Mouse (Mus musculus) lung, postnatal 4 days (tissue): ENCODE data around the gene Dnajc7.
A peak's percentile ranks its signal among the peaks of the same experiment; 100 is the strongest.

ENCODE experiments used
- DNase-seq, 2 experiments: peaks; one replicate each; pipeline ENCODE4 v3.0.0; 2021

Dnajc7 gene

DNA sequence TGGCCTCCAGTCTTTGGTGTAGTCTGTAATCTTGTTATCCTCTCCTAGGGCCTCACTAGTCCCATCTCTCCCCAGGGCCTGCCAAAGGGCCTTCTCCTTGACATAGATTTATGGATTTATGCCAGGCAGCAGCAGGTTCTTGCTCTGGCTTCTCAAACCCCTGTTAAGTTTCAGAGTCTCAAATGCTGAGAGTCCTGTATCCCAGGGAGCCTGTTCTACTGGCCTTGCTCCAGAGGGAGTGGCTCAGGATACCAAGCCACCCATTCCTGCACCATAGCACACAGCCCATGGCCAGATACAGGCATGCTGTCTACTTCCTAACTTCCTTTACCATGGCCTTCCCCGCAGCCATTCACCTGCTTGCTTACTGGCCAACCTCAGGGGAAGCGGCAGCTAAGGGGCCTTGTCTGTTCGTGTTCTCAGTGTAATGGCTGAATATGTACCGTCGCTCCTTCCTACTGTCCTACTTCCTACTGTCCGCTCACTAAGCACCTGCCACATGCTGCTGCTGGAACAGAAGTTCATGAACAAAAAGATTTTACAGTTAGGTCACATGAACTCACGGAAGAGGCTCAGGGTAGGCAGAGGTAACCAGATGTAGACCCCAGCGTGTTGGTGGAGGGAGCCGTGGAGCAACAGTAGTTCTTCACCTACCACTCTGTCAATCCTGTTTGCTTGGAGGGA is 40.7 kb downstream of the Dnajc7 start:
- DNase-seq, result no peak

DNA sequence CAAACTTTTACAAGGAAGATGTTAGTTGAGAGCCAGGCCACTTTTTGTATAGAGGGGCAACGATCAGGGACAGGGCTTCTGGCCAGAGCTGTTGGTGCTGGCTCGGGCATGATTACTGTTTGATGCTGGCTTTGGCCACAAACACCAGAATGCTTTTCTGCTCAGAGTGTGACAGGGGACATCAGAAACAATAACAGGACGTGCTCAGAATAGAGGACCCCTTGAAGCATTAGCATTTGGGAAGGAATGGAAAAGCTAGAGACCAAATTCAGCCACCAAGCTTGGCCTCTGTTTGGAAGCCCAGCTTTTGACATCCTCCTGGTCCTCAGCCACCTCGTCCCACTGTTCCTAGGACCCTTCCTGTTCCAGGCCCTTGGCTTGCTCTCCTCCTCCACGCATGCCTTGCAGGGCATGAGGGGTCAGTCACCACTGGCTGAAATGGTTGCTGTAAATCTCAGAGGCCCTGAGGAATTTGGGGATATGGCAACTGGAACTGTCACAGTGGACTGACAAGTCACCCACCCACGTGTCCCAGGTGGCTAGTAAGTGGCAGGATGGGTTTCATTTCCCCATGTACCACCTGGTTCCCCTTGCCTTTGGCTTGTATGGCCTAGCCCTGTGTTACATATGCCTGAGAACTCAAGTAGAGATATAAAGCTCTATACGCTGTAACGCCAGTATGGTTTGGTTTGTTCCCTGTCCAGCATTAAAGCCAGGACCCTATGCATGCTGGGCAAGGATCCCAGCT is 41.9 kb downstream of the Dnajc7 start:
- DNase-seq, result no peak

DNA sequence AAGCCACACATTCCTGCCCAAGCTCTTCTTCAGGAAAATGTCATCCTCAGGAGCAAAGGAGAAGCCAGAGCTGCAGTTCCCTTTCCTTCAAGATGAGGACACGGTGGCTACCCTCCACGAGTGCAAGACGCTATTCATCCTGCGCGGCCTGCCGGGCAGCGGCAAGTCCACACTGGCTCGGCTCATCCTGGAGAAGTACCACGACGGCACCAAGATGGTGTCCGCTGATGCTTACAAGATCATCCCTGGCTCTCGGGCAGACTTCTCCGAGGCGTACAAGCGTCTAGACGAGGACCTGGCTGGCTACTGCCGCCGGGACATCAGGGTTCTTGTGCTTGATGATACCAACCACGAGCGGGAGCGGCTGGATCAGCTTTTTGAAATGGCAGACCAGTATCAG is 43.7 kb downstream of the Dnajc7 start:
- DNase-seq, result no peak

DNA sequence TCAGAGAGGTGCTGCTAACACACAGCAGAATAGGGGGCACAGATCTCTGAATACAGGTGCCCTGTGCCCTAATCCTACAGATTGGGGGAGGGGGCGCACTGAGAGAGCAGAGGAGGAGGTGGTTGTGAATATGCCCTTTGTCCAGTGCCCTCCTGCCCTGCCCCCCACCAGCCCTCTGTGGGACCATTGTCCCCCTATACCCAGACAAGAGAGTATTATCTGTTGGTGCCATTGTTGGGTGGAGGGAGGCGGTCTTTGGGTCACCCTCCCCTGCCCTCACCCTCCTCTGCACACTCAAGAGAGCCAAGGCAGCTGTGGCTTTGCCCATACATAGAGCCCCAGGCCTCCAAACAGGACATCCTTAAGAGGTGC is 44.5 kb downstream of the Dnajc7 start:
- DNase-seq, result no peak

DNA sequence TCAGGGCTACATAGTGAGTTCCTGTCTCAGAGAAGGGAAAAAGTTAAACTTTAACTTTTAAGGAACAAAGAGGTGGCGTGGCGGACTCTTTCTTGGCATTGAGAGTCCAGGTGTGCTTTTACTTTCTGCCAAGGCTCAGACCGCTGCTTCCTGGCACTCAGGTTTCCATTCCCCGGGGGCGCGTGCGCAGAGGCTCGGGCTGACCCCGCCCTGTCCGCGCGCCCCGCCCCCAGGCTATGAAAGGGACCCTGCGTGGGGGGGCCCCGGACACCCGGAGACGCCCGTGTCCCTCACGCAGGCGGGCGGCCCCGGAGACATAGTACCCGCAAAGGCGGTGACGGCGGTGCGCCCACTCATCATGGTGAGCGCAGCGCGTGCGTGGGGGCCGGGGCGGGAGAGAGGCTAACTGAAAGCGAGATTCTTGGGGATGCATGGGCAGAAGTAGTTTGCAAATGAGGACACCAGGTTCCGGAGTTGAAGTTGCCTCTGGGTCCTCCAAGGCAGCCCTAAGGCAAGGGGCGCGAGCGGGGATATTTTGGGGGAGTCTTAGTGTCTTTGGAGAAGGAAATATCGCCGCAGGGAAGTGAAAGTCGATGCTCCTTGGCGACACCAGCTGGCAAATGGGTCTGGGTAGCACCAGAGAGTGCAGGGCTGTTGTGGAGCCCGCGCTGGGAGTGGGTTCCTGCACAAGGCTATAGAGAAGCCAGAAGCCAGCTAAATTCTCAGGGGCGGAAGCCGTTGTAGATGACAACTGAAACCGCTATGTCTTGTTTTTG is 45.1 kb downstream of the Dnajc7 start, which contains the start of gene Cnp:
Gene Cnp, plus strand, starts transcription at position 197 of the 776 bp plus-strand sequence.
- peak; percentile 86 to 88 for DNase-seq

DNA sequence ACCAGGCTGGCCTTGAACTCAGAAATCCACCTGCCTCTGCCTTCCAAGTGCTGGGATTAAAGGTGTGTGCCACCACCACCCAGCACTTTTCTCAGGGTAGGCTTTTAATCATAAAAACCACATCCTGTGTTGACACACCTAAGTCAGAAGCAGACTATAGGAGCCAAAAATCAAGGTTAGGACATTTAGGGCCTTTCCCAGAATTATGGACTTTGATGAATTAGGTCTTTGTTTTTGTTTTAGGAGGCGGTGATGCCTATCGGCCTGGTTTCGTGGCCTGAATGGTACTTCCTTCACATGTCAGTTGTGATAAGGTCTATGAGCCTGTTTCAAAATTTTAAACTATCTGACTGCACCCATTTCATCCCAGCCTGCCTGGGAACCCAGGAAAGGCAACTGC is 45.8 kb downstream of the Dnajc7 start:
- no peak for DNase-seq

DNA sequence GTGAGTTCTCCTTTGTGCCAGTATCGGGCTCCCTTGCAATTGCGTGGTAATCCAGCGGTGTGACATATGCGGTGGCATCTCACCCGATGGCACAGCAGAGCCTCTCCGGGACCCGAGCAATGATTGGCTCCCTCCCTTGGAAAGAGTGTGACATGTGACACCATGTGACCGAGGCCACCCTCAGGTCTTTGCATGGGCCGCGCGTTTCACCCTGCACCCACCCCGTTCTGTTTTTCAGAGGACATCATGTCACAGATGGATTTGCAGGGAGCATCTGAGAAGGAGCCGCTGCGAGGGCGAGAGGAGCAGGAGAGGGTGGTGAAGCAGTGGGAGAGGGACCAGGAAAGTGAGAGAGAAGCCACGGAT is 48.8 kb downstream of the Dnajc7 start:
- no peak for DNase-seq

DNA sequence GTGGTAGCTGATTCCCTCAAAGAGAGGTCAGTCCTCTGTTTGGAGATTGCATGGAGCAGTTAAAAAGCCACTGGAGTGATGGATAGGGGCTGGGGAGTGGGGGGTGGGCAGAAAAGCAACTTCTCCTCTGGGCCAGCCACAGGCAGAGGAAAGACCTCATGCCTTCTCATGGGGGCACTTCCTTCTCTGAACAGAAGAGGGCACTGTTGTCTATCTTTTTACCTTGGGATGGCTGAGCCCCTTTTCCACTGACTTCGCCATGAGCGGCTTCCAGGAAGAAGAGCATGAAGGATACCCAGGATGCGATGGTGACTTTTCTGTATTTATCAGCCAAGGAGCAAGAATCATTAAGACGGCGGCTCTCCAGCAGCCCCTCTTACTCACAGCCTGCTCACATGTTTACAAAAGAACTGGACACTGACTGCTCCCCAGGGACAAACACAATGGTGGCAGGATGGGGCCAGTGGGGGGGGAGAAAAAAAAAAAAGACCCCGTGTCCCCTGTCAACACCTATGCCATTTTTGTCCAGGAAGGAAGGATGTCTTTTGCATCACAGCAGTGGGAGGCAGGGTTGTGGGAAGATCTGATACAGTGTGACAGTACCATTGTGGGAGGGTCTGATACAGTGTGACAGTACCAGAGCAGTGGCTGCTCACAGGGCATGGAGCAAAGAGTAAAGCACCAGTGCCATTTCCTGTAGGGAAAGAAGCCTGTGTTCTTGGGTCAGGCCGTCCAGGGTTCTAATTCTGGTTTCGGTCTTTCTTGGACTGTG is 49.4 kb downstream of the Dnajc7 start:
- peak; percentile 39 to 81 for DNase-seq

DNA sequence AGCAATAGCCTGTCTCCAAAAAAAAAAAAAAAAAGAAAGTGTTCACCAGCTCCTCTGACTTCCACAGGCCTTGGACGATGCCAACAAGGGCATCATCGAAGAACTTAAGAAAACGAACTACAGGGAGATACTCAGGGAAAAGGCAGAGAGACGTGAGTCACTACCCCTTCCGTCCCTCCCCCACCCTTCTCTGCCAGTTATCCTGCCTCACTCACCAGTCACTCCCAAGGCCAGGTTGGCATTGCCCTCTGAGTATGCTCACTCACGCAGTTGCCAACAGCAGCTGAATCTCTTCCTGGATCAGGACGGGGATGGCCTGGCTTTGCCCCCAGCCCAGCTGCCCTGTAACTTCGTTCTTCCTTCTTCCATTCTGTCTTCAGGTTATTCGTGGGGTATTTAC is 50.2 kb downstream of the Dnajc7 start:
- no peak for DNase-seq

DNA sequence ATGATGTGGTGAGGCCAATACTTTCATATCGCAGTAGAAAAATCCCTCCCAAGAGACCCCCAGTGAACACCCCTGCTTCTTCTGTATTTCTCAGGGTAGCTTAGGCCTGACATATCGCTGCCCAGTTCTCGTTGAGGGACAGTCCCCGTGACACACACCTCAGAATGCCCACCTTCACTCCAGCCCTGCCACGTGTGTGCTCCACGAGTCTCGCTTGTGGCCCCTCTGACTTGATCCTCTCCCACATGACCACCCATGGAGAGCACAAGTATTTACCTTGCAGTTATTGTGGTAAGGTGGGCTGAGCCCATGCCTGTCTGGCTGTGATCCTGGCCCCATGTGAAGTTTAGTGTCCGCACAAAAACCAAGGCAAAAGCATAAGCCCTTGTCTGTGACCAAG is 51.3 kb downstream of the Dnajc7 start:
- no peak for DNase-seq

DNA sequence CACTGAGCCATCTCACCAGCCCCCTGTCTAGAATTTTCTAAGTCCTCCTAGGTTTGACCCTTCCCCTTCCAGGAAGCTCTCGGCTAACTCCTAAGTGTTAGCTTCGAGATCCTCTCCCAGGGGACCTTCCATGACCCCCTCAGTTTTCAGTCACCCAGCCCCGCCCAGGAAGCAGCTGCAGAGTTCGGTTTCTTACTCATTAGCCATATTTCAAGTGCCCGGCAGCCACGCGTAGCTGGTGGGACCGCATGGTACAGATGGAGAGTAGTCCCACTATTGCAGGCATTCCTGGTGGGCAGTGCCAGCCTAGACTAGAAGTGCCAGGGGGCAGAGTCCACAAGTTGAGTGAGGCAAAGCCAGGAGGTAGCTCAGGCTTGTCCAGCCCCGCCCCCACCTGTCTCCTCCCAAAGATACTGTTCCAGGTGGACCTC is 52.1 kb downstream of the Dnajc7 start:
- DNase-seq, result no peak

DNA sequence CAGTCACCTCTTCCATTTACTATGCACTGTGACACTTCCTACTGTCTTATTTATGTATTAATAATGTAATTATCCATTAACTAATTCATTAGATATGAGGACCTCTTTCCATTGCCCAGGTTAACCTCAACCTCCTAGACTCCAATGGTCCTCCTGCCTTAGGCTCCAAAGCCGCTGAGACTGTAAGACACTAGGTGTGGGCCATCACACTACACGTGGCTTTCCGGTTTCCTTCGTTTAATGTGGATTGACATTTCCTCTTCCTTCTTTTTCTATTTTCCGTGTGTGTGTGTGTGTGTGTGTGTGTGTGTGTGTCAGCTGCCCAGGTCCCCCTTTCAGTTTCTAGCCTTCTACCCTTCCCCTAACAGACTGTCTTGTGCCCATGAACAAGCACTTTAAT is 52.7 kb downstream of the Dnajc7 start:
- DNase-seq, result no peak

DNA sequence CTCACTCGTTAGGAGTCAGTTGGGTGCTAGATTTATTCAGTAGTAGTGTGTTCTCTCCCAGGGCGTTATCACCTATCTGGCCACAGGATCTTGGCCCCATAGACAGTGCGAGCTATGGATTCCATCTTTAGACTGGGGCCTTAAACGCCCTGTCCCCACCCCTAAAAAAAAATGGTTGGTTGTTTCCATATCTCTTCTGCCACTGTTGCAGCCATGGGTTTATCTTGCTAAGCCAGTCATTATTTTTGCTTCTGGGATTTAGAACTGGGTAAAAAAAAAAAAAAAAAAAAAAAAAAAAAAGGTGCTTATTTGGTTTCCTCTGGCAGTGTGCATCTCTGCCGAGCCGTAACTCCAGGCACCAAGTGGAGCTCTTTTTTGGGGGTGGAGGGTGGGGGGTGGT is 55.3 kb downstream of the Dnajc7 start:
- no peak for DNase-seq

DNA sequence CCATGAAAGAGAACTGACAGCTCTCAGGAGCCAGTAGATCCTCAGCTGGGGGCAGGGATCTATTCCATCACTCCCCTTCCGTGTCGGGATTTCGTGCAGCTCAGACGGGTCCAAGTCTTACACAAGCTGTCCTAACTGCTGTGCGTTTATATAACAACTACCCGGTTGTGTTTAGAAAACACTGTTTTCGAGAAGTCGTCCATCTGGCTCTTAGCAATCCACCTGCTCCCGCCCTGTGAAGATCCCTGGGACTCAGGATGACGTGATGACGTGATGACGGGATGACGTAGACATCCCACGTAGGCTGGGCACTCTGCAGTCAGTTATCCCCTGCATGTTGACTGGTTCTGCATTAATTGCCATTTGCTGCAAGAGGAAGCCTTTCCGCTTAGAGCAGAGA is 55.7 kb downstream of the Dnajc7 start:
- no peak for DNase-seq

DNA sequence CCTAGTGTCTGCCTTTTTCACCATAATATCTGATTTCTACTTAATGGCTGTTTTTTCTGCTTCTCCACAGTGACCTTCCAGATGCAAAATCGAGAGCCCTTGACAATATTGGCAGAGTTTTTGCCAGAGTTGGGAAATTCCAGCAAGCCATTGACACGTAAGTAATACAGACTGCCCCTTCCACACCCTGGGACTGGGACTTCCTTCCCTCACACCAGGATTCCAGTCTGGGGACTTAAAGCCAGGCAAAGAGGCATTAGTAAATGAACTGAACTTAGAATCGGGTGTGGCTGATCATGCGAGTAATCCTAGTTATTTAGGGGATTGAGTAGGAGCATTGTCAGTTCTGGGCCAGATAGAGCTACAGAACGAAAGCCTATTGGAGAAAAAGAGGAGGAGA is 58.2 kb downstream of the Dnajc7 start:
- DNase-seq, result no peak

DNA sequence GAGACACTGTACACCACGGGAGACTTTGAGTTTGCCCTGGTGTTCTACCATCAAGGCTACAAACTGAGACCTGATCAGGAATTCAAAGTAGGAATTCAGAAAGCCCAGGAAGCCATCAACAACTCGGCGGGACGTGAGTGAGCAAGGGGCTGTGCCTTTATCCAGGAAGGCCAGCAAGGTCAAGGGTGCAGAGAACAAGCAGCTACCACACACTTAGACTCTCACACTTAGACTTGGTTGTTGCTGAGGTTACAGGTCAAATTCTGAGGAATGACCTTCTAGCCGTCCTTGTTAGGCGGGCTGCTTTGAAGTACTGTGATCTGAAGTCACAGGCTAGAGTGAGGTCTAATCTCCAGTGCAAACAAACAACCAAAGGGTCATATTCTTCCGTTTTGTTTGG is 60.5 kb downstream of the Dnajc7 start:
- DNase-seq, result no peak

DNA sequence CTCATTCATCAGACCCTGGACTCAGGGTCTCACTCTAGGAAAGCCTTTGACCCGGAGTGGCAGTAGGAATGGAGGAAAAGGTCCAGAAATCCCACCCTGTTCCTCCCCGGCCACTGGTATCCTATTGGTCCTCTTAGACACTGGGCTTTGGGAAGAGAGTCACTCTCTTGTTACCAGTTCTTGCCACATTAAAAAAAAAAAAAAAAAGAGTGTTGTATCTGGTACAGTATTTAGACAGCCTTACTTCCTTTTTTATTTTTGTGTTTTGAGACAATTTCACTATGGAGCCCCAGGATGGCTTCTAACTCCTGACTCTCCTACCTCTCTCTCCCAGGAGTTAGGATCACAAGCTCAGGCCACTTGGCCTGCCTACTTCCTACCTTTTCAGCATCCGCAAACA is 62.4 kb downstream of the Dnajc7 start:
- no peak for DNase-seq

DNA sequence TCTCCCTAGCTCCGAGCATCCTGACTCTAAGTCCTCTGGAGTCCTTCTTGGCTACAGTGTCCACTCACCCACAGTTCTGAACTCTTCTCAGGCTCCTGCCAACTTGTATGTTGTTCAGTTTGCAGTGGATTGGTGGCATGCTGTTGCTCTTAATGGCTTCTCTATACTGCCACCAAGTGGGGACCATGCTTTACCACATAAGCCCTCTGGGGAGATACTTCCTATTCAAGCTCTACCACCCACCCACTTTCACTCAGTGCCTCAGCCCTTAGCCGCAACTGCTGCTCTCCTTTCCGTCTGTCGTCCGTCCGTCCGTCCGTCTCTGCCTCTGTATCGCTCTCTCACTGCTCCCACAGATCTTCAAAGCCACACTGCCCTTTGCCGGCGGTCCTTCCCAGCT is 64.4 kb downstream of the Dnajc7 start:
- peak; percentile 42 to 77 for DNase-seq

DNA sequence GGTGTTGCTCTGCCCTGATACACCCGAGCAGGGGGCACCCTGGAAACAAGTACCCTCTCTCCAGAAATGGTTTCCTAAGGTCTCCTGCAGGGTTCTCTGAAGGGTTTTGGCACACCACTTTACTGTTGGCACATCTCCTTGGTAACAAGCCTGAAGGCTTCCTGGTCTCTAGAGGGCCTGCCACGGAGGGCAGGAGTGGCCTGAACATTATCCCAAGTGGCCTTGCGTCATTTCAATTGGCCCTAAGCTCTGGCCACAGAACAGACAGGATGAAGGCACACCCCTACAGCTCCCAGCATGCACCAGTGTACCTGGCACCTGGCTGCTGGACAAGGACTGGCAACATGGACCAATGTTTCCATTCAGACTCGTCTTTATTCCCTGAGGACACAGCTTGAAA is 67.1 kb downstream of the Dnajc7 start:
- peak; percentile 56 to 80 for DNase-seq

DNA sequence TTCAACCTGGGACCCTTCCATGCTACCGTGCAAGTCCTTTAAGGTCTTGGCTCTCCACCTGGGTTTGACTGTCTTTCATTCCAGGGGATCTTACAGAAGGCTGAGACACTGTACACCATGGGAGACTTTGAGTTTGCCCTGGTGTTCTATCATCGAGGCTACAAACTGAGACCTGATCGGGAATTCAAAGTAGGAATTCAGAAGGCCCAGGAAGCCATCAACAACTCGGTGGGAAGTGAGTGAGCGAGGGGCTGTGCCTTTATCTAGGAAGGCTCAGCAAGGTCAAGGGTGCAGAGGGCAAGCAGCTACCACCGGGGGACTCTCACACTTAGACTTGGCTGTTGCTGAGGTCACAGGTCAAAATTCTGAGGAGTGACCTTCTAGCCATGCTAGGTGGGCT is 69.9 kb downstream of the Dnajc7 start:
- DNase-seq, result no peak

DNA sequence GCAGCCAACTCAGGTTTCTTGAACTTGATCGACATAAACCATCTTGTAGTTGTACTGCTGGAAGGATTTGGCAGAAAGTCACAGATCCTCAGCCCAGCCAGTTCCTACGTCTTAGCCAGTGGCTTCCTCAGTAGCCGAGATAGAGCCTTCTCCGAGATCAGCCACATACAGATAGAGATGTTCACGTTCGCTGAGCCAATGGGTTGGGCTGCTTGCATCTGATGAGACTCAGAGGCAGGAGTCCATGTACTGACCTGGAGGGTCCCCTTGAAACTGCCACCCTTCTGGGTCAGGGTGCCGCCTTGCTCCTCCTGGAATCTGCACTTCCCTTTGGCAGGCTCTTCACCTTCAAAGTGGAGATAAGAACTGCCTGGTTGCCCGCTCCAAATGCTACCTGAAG is 70.5 kb downstream of the Dnajc7 start:
- DNase-seq, result no peak

DNA sequence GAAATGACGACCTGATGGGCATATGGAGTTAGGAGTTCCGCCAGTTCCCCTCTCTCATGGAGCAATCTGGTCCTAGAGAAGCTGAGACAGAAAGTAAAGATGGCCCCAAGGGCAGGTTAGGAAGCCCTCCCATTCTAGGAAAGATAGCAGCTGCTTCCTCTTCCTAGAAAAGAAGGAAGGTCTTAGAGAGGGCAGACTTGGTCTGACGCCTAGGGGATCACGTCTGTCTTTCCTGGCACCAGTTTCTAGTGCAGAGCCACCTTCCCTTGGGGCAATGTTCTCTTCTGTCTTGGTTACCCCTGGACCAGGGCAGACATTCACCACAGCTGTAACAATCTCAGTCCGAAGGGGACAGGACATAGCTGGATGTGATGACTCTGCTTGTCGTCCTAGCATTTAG is 71.8 kb downstream of the Dnajc7 start:
- DNase-seq, result no peak

DNA sequence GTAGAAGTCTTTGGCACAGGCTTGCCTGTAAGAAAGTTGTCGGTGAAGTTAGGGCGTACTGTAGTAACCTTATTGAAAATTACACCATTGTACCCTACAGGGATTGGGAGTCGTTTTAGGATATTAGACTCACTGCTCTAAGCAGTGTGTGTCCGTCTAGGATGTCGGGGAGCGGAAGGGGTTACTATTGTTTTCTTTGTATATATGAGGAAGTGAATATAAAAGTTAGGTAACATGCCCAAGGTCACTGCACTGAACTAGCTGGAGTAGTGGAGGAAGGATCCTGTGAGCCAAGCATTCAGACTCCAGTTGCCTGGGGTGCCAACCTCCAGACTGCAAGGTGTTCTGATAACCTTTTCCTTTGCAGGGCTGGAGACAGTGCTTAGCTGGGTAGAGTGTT is 73.0 kb downstream of the Dnajc7 start:
- no peak for DNase-seq
